Mouse (Mus musculus): ENCODE results near the gene Tk1. TPM values are rescaled to one million over a fixed set of nuclear protein-coding genes. Genes with fewer than 3 reads are reported as not detected.

Gene Tk1
- polyA plus RNA-seq, 1 experiment, result 17.2 TPM

DNA sequence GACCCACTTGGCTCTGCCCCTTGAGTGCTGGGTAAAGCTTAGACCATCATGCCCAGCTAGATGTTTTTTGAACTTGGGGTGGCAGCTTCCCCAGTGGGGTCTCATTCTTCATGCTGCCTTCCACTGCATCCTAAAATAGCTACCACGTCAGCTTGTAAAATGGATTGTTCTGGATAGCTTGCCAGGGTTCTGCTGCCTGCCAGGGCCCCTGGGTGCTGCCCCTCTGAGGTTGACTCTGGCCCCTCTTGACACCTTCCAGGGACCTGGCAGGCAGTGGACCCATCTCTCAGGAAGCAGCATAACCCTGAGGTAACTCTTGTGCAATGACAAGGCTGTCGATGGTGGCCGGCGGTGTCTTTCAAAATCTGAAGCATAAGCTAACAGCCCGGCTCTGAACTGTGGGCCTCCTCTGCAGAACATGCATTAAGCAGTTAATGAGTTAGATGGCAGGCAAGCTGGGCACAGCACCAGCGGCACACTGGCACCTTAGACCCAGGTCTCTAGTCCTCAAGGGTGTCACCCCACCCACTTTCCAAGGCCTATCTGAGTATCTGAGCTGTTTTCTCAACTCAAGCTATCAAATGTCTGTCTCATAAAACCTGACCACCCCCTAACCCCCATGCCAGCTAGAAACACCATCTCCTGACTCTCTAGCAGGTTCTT lies 11.1 kb downstream of the Tk1 start:
- TF ChIP-seq GATA1 (IDR thresholded peaks at IDR 0.05; ENCODE audit: borderline replicate concordance, low read length), result no peak
- no peak for TF ChIP-seq FLI1 (IDR thresholded peaks at IDR 0.05; ENCODE audit: low read length)
- Histone ChIP-seq H3K36me3 (replicated peaks; ENCODE audit: low read length) (peaks cover 82% of the 10 kb centered on the region), H3K4me1 (peaks cover 66% of the 10 kb centered on the region)

GRCm38 (mm10) chr11:117813867-117814266 lies 12.0 kb downstream of the Tk1 start:
- Histone ChIP-seq H3K27me3 (replicated peaks) (no peaks in the 10 kb centered on the region), H3K4me1 (peaks cover 71% of the 10 kb centered on the region), H3K9me3 (no peaks in the 10 kb centered on the region), H3K36me3 (replicated peaks; ENCODE audit: low read length) (peaks cover 73% of the 10 kb centered on the region), H3K4me3 (replicated peaks) (no peak overlapping the region)
- TF ChIP-seq FLI1 (IDR thresholded peaks at IDR 0.05; ENCODE audit: low read length) (no peak), GATA1 (IDR thresholded peaks at IDR 0.05; ENCODE audit: borderline replicate concordance, low read length) (no peak)

More for the DNA sequence above, 11.1 kb downstream of the Tk1 start:
- Histone ChIP-seq H3K4me3 (replicated peaks) (no peak overlapping the region), H3K27me3 (replicated peaks) (no peaks in the 10 kb centered on the region), H3K9me3 (no peaks in the 10 kb centered on the region)

DNA sequence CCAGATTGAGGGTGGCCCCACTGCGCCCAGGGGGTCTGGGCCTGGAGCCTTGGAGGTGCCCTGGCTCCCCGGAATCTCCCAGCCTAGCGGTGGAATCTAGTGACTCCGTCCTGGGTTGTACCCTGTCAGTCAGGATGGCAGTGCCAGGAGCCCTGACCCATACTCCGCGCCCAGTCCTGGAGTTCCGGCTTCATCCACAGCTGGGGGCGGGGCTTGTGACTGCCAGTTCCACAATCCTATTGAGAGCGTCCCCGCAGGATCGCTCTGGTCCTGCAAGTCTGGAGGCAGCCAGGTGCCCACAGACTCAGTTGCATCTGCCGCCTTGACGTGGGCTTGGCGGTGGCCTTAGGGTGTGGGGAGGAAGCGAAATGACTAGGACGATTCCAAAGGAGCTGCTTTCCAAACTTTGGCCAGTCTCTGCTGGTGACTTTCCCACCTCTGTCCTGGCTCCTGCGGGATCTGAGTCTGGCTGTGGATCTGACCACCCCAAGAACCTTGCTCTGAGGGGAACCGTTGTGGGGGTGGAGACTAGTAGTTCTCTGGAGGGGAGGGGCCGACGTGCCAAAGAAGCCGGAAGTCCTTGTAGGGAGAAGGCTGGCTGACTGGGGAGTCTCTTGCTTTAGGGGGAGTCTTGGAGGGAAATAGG lies 15.4 kb downstream of the Tk1 start:
- no peak for TF ChIP-seq GATA1 (IDR thresholded peaks at IDR 0.05; ENCODE audit: borderline replicate concordance, low read length)
- no peak for TF ChIP-seq FLI1 (IDR thresholded peaks at IDR 0.05; ENCODE audit: low read length)
- Histone ChIP-seq H3K4me1 (peaks cover 65% of the 10 kb centered on the region), H3K4me3 (replicated peaks) (peak overlapping the region; percentile 97), H3K9me3 (no peaks in the 10 kb centered on the region), H3K27me3 (replicated peaks) (peaks cover 2% of the 10 kb centered on the region), H3K36me3 (replicated peaks; ENCODE audit: low read length) (peaks cover 55% of the 10 kb centered on the region)

DNA sequence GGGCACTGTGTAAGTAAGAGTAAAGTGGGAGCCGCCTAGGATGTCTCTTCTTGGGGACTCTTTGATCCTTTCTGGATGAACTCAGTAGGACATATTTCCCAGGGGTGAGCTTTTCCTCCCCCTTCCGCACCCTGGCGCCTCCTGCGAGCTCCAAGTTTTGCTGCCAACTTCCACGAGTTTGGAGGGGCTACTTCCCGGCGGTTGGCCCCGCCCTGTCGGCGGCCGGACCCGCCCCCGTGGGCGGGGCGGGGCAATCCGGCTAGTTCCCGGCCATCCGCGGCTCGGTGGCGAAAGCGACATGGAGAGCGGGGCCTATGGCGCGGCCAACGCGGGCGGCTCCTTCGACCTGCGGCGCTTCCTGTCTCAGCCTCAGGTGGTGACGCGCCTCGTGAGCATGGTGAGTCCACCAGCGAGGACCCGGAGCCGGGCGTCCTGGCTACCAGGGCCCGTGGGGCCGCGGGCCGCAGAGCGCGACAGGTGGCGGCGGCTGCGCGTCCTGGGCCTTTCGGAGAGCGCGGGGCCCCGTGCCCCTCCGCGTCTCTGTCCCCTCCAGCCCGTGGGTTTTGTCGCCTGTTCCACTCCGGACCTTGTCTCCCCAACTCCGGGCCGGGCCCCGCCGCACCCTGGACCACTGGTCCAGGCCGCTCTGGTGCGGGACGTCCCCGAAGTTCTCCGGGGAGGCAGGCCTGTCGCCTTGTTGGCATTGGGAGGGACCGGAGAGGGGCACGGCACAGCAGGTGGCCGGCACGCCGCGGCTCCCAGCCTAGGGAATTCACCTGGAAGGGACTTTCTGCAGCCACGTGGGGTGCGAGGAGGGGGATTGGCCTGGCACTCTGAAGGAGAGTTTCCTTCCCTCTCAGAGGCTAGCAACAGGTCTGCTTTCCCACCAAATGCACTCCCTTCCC lies 16.2 kb downstream of the Tk1 start, which contains the start of the genes Gm20708 and Syngr2:
Gene Gm20708, plus strand, starts transcription at position 262 of the 905 bp plus-strand sequence.
Gene Syngr2, plus strand, starts transcription at position 262 of the 905 bp plus-strand sequence.
- peaks cover 2% of the 10 kb centered on the region for H3K27me3 ChIP-seq (replicated peaks)
- TF ChIP-seq FLI1 (IDR thresholded peaks at IDR 0.05; ENCODE audit: low read length) (no peak), GATA1 (IDR thresholded peaks at IDR 0.05; ENCODE audit: borderline replicate concordance, low read length) (no peak)
- peaks cover 59% of the 10 kb centered on the region for H3K4me1 ChIP-seq
- H3K36me3 ChIP-seq (replicated peaks; ENCODE audit: low read length), result peaks cover 47% of the 10 kb centered on the region
- no peaks in the 10 kb centered on the region for H3K9me3 ChIP-seq
- peak within 1 kb of the TSS; percentile 97 for H3K4me3 ChIP-seq (replicated peaks)

- H3K9me3 ChIP-seq, result no peaks in the 10 kb centered on the region
- peaks cover 39% of the 10 kb centered on the region for H3K4me1 ChIP-seq
- peaks cover 2% of the 10 kb centered on the region for H3K27me3 ChIP-seq (replicated peaks)
- no peak overlapping the region for H3K4me3 ChIP-seq (replicated peaks)
- peaks cover 25% of the 10 kb centered on the region for H3K36me3 ChIP-seq (replicated peaks; ENCODE audit: low read length)
- no peak for TF ChIP-seq FLI1 (IDR thresholded peaks at IDR 0.05; ENCODE audit: low read length)
- no peak for TF ChIP-seq GATA1 (IDR thresholded peaks at IDR 0.05; ENCODE audit: borderline replicate concordance, low read length)
These were observed 19.1 kb downstream of the Tk1 start for GRCm38 (mm10) chr11:117806781-117807180.

DNA sequence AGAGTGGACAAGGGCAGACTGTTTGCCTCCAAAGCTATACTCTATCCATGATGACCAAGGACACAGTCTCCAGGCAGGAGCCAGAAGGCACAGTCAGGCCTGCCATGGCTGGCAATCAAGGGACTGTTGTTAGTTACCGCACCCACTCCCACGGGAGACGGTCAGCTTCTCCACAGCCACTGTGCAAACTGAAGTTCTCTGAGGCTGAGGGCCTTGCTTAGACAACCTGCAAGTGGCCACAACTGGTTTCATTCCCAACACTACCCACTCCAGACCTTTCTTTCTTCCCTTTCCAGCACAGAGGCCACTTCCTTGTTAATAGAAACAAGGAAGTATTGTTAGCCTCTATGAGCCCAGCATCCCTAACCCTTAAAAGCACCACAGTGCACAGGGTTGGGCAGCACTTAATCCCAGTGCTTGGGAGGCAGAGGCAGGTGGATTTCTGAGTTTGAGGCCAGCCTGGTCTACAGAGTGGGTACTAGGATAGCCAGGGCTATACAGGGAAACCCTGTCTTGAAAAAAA lies 22.7 kb downstream of the Tk1 start:
- H3K9me3 ChIP-seq, result no peaks in the 10 kb centered on the region
- H3K4me1 ChIP-seq, result peaks cover 34% of the 10 kb centered on the region
- H3K4me3 ChIP-seq (replicated peaks), result no peak overlapping the region
- H3K27me3 ChIP-seq (replicated peaks), result peaks cover 2% of the 10 kb centered on the region
- peaks cover 20% of the 10 kb centered on the region for H3K36me3 ChIP-seq (replicated peaks; ENCODE audit: low read length)
- TF ChIP-seq FLI1 (IDR thresholded peaks at IDR 0.05; ENCODE audit: low read length), result no peak
- no peak for TF ChIP-seq GATA1 (IDR thresholded peaks at IDR 0.05; ENCODE audit: borderline replicate concordance, low read length)

DNA sequence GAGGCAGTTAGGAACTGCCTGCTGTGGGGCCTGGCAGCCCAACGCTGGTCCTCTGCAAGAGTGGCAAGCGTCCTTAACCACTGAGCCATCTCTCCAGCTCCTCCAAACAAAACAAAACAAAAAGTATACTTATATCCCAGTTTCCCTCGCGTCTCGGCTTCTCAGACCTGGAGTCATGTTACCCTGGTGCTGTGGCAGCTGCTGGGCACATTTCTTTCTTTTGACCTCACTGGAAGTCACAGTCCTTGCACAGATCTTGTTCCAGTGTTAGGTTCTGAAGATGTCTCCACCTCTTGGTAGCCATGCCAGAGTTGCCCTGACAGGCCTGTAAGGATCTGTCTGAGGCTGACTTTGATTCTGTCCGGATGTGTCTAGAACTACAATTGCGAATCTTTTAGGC lies 24.2 kb downstream of the Tk1 start:
- H3K27me3 ChIP-seq (replicated peaks), result peaks cover 2% of the 10 kb centered on the region
- no peak overlapping the region for H3K4me3 ChIP-seq (replicated peaks)
- no peaks in the 10 kb centered on the region for H3K9me3 ChIP-seq
- TF ChIP-seq GATA1 (IDR thresholded peaks at IDR 0.05; ENCODE audit: borderline replicate concordance, low read length), result no peak
- TF ChIP-seq FLI1 (IDR thresholded peaks at IDR 0.05; ENCODE audit: low read length), result no peak
- H3K36me3 ChIP-seq (replicated peaks; ENCODE audit: low read length), result peaks cover 17% of the 10 kb centered on the region
- H3K4me1 ChIP-seq, result peaks cover 49% of the 10 kb centered on the region

DNA sequence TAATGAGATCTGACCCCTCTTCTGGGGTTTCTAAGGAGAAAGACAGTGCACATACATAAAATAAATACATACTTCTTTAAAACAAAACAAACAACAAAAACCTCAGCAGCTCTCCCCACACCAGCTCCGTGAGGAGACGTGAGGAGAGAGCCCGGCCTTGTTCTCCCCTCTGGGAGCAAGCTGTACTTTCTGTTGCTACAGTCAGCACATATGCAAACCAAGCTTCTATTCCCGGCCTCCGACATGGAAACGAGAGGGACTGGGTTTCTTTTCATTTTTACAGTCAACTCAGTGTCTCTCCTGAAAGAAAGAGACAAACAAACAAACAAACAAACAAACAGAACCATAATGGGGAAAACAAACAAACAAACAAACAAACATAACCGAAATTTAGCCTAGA lies 25.9 kb downstream of the Tk1 start:
- no peaks in the 10 kb centered on the region for H3K27me3 ChIP-seq (replicated peaks)
- no peak for TF ChIP-seq FLI1 (IDR thresholded peaks at IDR 0.05; ENCODE audit: low read length)
- peaks cover 59% of the 10 kb centered on the region for H3K4me1 ChIP-seq
- H3K4me3 ChIP-seq (replicated peaks), result no peak overlapping the region
- no peaks in the 10 kb centered on the region for H3K9me3 ChIP-seq
- peaks cover 7% of the 10 kb centered on the region for H3K36me3 ChIP-seq (replicated peaks; ENCODE audit: low read length)

DNA sequence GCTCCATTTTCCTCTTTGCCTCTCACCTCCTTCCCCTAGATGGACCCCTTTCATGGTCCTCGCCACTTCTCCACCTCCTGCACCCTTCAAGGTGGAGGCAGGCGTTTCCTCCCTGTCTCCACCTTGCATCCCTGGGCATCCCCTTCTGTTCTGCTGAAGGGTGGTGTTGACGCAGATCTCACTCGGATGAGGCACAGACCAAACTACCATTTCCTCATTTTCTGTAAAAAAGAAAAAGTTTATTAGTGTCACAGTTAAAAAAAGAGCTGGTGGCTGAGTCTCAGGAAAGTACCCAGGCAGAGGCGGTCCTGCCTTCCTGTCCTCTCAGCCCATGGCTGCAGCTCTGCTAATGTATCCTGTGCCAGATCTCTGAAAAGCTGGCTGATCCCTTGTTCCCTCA lies 26.7 kb downstream of the Tk1 start:
- Histone ChIP-seq H3K9me3 (no peaks in the 10 kb centered on the region), H3K4me1 (peaks cover 59% of the 10 kb centered on the region), H3K27me3 (replicated peaks) (no peaks in the 10 kb centered on the region), H3K4me3 (replicated peaks) (peak overlapping the region; percentile 81), H3K36me3 (replicated peaks; ENCODE audit: low read length) (peaks cover 7% of the 10 kb centered on the region)
- TF ChIP-seq FLI1 (IDR thresholded peaks at IDR 0.05; ENCODE audit: low read length) (no peak), GATA1 (IDR thresholded peaks at IDR 0.05; ENCODE audit: borderline replicate concordance, low read length) (no peak)
